Mouse (Mus musculus): ENCODE data around the gene Podxl. TPM values are rescaled to one million over a fixed set of nuclear protein-coding genes. Genes with fewer than 3 reads are reported as not detected.
A peak's percentile ranks its signal among the peaks of the same experiment; 100 is the strongest.

The Podxl gene
- total RNA-seq (2014; fragmentation: Nextera tagmentation), result 0.92 and 1.8 TPM in 2 replicates
- total RNA-seq (2017), result 0.23 and 0.72 TPM in 2 replicates

GRCm38 (mm10) chr6:31563235-31564181, at the start of gene Podxl:
TSS of gene Podxl (minus strand) at chr6:31563981.
- ATAC-seq (replicated peaks; ENCODE audit: low FRiP score, low TSS enrichment, poor library complexity, severe bottlenecking), result peak; percentile 50

GRCm38 (mm10) chr6:31612560-31613270, 48.9 kb upstream of the Podxl start:
- ATAC-seq (replicated peaks; ENCODE audit: low FRiP score, low TSS enrichment, poor library complexity, severe bottlenecking), result peak; percentile 75

GRCm38 (mm10) chr6:31606429-31606828, 42.6 kb upstream of the Podxl start:
- ATAC-seq (replicated peaks; ENCODE audit: low FRiP score, low TSS enrichment, poor library complexity, severe bottlenecking), result no peak

GRCm38 (mm10) chr6:31604629-31605265, 41.0 kb upstream of the Podxl start:
- ATAC-seq (replicated peaks; ENCODE audit: low FRiP score, low TSS enrichment, poor library complexity, severe bottlenecking), result no peak

- ATAC-seq (replicated peaks; ENCODE audit: low FRiP score, low TSS enrichment, poor library complexity, severe bottlenecking), result peak; percentile 74
Measured at GRCm38 (mm10) chr6:31602489-31602888, 38.7 kb upstream of the Podxl start.

- ATAC-seq (replicated peaks; ENCODE audit: low FRiP score, low TSS enrichment, poor library complexity, severe bottlenecking), result no peak
Measured at GRCm38 (mm10) chr6:31601131-31601530, 37.4 kb upstream of the Podxl start.

- ATAC-seq (replicated peaks; ENCODE audit: low FRiP score, low TSS enrichment, poor library complexity, severe bottlenecking), result no peak
Measured at GRCm38 (mm10) chr6:31599863-31600262, 36.1 kb upstream of the Podxl start.

- ATAC-seq (replicated peaks; ENCODE audit: low FRiP score, low TSS enrichment, poor library complexity, severe bottlenecking), result peak; percentile 48; the same call in 1 of the 2 replicates
Measured at GRCm38 (mm10) chr6:31598349-31598911, 34.6 kb upstream of the Podxl start.

- no peak for ATAC-seq (replicated peaks; ENCODE audit: low FRiP score, low TSS enrichment, poor library complexity, severe bottlenecking)
Measured at GRCm38 (mm10) chr6:31597136-31597460, 33.3 kb upstream of the Podxl start.

GRCm38 (mm10) chr6:31596346-31597135, 32.8 kb upstream of the Podxl start:
- ATAC-seq (replicated peaks; ENCODE audit: low FRiP score, low TSS enrichment, poor library complexity, severe bottlenecking), result no peak

GRCm38 (mm10) chr6:31592579-31593238, 28.9 kb upstream of the Podxl start:
- no peak for ATAC-seq (replicated peaks; ENCODE audit: low FRiP score, low TSS enrichment, poor library complexity, severe bottlenecking)

GRCm38 (mm10) chr6:31592128-31592527, 28.3 kb upstream of the Podxl start:
- peak; percentile 45; the same call in 1 of the 2 replicates for ATAC-seq (replicated peaks; ENCODE audit: low FRiP score, low TSS enrichment, poor library complexity, severe bottlenecking)

- ATAC-seq (replicated peaks; ENCODE audit: low FRiP score, low TSS enrichment, poor library complexity, severe bottlenecking), result no peak
Measured at GRCm38 (mm10) chr6:31591676-31592075, 27.9 kb upstream of the Podxl start.

GRCm38 (mm10) chr6:31590754-31591153, 27.0 kb upstream of the Podxl start:
- no peak for ATAC-seq (replicated peaks; ENCODE audit: low FRiP score, low TSS enrichment, poor library complexity, severe bottlenecking)

- ATAC-seq (replicated peaks; ENCODE audit: low FRiP score, low TSS enrichment, poor library complexity, severe bottlenecking), result no peak
Measured at GRCm38 (mm10) chr6:31589268-31589667, 25.5 kb upstream of the Podxl start.

GRCm38 (mm10) chr6:31587655-31588054, 23.9 kb upstream of the Podxl start:
- ATAC-seq (replicated peaks; ENCODE audit: low FRiP score, low TSS enrichment, poor library complexity, severe bottlenecking), result no peak

- peak; percentile 41; the same call in 1 of the 2 replicates for ATAC-seq (replicated peaks; ENCODE audit: low FRiP score, low TSS enrichment, poor library complexity, severe bottlenecking)
Measured at GRCm38 (mm10) chr6:31586127-31586526, 22.3 kb upstream of the Podxl start.

- no peak for ATAC-seq (replicated peaks; ENCODE audit: low FRiP score, low TSS enrichment, poor library complexity, severe bottlenecking)
Measured at GRCm38 (mm10) chr6:31576151-31576550, 12.4 kb upstream of the Podxl start.
